Mouse (Mus musculus) kidney, adult 11 months (tissue): ENCODE data around the gene Pcolce2.

Experiments used
- DNase-seq: peaks from one replicate; pipeline ENCODE4 v3.0.0; 2022

The Pcolce2 gene

GRCm38 (mm10) chr9:95657941-95658340 is 20.5 kb downstream of the Pcolce2 start:
- DNase-seq, result no peak

- DNase-seq, result no peak
These were observed 27.0 kb downstream of the Pcolce2 start for GRCm38 (mm10) chr9:95664290-95664989.

- no peak for DNase-seq
These were observed 28.4 kb downstream of the Pcolce2 start for GRCm38 (mm10) chr9:95665835-95666234.

- DNase-seq, result peak; percentile 47
These were observed 30.4 kb downstream of the Pcolce2 start for GRCm38 (mm10) chr9:95667836-95668235.

- no peak for DNase-seq
These were observed 30.9 kb downstream of the Pcolce2 start for GRCm38 (mm10) chr9:95668306-95668705.

GRCm38 (mm10) chr9:95672331-95672730 is 34.9 kb downstream of the Pcolce2 start:
- DNase-seq, result no peak

- no peak for DNase-seq
These were observed 35.4 kb downstream of the Pcolce2 start for GRCm38 (mm10) chr9:95672760-95673159.

GRCm38 (mm10) chr9:95675064-95675699 is 37.8 kb downstream of the Pcolce2 start:
- peak; percentile 87 for DNase-seq

GRCm38 (mm10) chr9:95676021-95676420 is 38.6 kb downstream of the Pcolce2 start:
- no peak for DNase-seq

- no peak for DNase-seq
These were observed 42.6 kb downstream of the Pcolce2 start for GRCm38 (mm10) chr9:95679966-95680365.

GRCm38 (mm10) chr9:95680691-95681090 is 43.3 kb downstream of the Pcolce2 start:
- DNase-seq, result no peak

- DNase-seq, result no peak
These were observed 48.4 kb downstream of the Pcolce2 start for GRCm38 (mm10) chr9:95685660-95686440.

GRCm38 (mm10) chr9:95688064-95688463 is 50.7 kb downstream of the Pcolce2 start:
- no peak for DNase-seq

GRCm38 (mm10) chr9:95692823-95693222 is 55.4 kb downstream of the Pcolce2 start:
- peak; percentile 70 for DNase-seq

- DNase-seq, result no peak
These were observed 56.2 kb downstream of the Pcolce2 start for GRCm38 (mm10) chr9:95693528-95694100.

GRCm38 (mm10) chr9:95694526-95694925 is 57.1 kb downstream of the Pcolce2 start:
- no peak for DNase-seq

- DNase-seq, result no peak
These were observed 57.6 kb downstream of the Pcolce2 start for GRCm38 (mm10) chr9:95695023-95695422.

GRCm38 (mm10) chr9:95696581-95696980 is 59.2 kb downstream of the Pcolce2 start:
- DNase-seq, result peak; percentile 64

GRCm38 (mm10) chr9:95697808-95698207 is 60.4 kb downstream of the Pcolce2 start:
- peak; percentile 26 for DNase-seq

GRCm38 (mm10) chr9:95699273-95699672 is 61.9 kb downstream of the Pcolce2 start:
- DNase-seq, result no peak

GRCm38 (mm10) chr9:95704078-95704477 is 66.7 kb downstream of the Pcolce2 start:
- no peak for DNase-seq

- DNase-seq, result no peak
These were observed 68.0 kb downstream of the Pcolce2 start for GRCm38 (mm10) chr9:95705371-95705770.

GRCm38 (mm10) chr9:95708943-95709342 is 71.5 kb downstream of the Pcolce2 start:
- DNase-seq, result no peak
